Mouse (Mus musculus) hindbrain, embryonic 11.5 days (tissue): ENCODE measurements at regions not wholly inside any gene's neighbourhood (a gene's known extent, or its start where the extent isn't known, plus 50 kb on each side); places are given as distances from the start of the nearest gene placed in this dataset.
"Not testable (repeated sequence)": the region's sequence is repeated elsewhere in the genome, so short reads cannot be mapped to it uniquely, and the experiment has no call there.

Source experiments
- ATAC-seq: fragments of 200-750 bp; cut with Nextera tagmentation; 2 replicates; pipeline ENCODE4 v1.8.0; 2017; ENCODE audit warnings: mild to moderate bottlenecking, moderate TSS enrichment, moderate library complexity; ENCODE audit not compliant: low FRiP score
- DNase-seq: peaks from one replicate; pipeline ENCODE4 v3.0.0-alpha.2; 2015; ENCODE audit warnings: low spot score
- H3K27ac ChIP-seq: fragments of 300-500 bp; sonication (generic); 2 replicates; pipeline ENCODE4 v1.5.1; 2014; ENCODE audit warnings: mild to moderate bottlenecking, low read depth, low read length
- H3K27me3 ChIP-seq: fragments of 300-500 bp; sonication (generic); 2 replicates; pipeline ENCODE4 v1.6.1; 2014; ENCODE audit warnings: mild to moderate bottlenecking, low read length, moderate library complexity, mixed read lengths; ENCODE audit not compliant: control insufficient read depth, insufficient read depth
- H3K36me3 ChIP-seq: fragments of 300-500 bp; sonication (generic); 2 replicates; pipeline ENCODE4 v1.6.1; 2014; ENCODE audit warnings: mild to moderate bottlenecking, low read length, moderate library complexity, mixed read lengths; ENCODE audit not compliant: control insufficient read depth, insufficient read depth
- H3K4me1 ChIP-seq: fragments of 300-500 bp; sonication (generic); replicated peaks from 2 replicates; pipeline ENCODE4 v1.6.1; 2014; ENCODE audit warnings: low read length, mixed read lengths; ENCODE audit not compliant: control insufficient read depth, insufficient read depth
- H3K4me2 ChIP-seq: fragments of 300-500 bp; sonication (generic); replicated peaks from 2 replicates; pipeline ENCODE4 v1.6.1; 2014; ENCODE audit warnings: mild to moderate bottlenecking, low read depth, low read length
- H3K4me3 ChIP-seq: fragments of 300-500 bp; sonication (generic); 2 replicates; pipeline ENCODE4 v1.5.1; 2014; ENCODE audit warnings: low read depth, low read length
- H3K9ac ChIP-seq: fragments of 300-500 bp; sonication (generic); 2 replicates; pipeline ENCODE4 v1.6.1; 2014; ENCODE audit warnings: low read depth, low read length
- H3K9me3 ChIP-seq: fragments of 300-500 bp; sonication (generic); 2 replicates; pipeline ENCODE4 v1.6.1; 2016; ENCODE audit warnings: low read length; ENCODE audit not compliant: control insufficient read depth
- WGBS: fragments of 180-500 bp; shearing (Covaris S2); extraction: QIAGEN DNeasy Blood & Tissue Kit; methylation state at CpG from one replicate; pipeline ENCODE4 v1.1.7; 2014; 5-methylcytosine and 5-hydroxymethylcytosine counted together

- Histone ChIP-seq H3K9ac (no peak overlapping the region), H3K27me3 (no peaks in the 10 kb centered on the region), H3K4me3 (no peak overlapping the region), H3K4me2 (no peak overlapping the region), H3K27ac (no peak overlapping the region), H3K4me1 (no peaks in the 10 kb centered on the region), H3K36me3 (no peaks in the 10 kb centered on the region), H3K9me3 (no peaks in the 10 kb centered on the region)
- WGBS, result 19% methylated on average over 4 of the region's 4 CpGs
- no peak for ATAC-seq
- DNase-seq, result no peak
Measured at GRCm38 (mm10) chr6:84313797-84314196, 279.9 kb downstream of the Cyp26b1 start.

- WGBS, result 66% methylated on average over 9 of the region's 9 CpGs
- Histone ChIP-seq H3K27me3 (no peaks in the 10 kb centered on the region), H3K36me3 (no peaks in the 10 kb centered on the region), H3K9ac (no peak overlapping the region), H3K4me2 (no peak overlapping the region), H3K9me3 (no peaks in the 10 kb centered on the region), H3K4me1 (no peaks in the 10 kb centered on the region), H3K27ac (no peak overlapping the region), H3K4me3 (no peak overlapping the region)
- DNase-seq (no peak), ATAC-seq (no peak)
Measured at GRCm38 (mm10) chr6:84310635-84311241, 283.0 kb downstream of the Cyp26b1 start.

GRCm38 (mm10) chr6:84307556-84307955 lies 286.2 kb downstream of the Cyp26b1 start:
- no peak overlapping the region for H3K4me2 ChIP-seq
- H3K27ac ChIP-seq, result no peak overlapping the region
- ATAC-seq (no peak), DNase-seq (no peak)
- no peaks in the 10 kb centered on the region for H3K4me1 ChIP-seq
- H3K4me3 ChIP-seq, result no peak overlapping the region
- no peaks in the 10 kb centered on the region for H3K36me3 ChIP-seq
- no peaks in the 10 kb centered on the region for H3K9me3 ChIP-seq
- no peaks in the 10 kb centered on the region for H3K27me3 ChIP-seq
- H3K9ac ChIP-seq, result no peak overlapping the region
- WGBS, result 83% methylated on average over 3 of the region's 3 CpGs

GRCm38 (mm10) chr6:84306585-84306984 lies 287.1 kb downstream of the Cyp26b1 start:
- WGBS, result 83% methylated on average over 13 of the region's 13 CpGs
- DNase-seq, result no peak
- Histone ChIP-seq H3K9ac (no peak overlapping the region), H3K9me3 (no peaks in the 10 kb centered on the region), H3K27ac (no peak overlapping the region), H3K4me3 (no peak overlapping the region), H3K36me3 (no peaks in the 10 kb centered on the region), H3K4me1 (no peaks in the 10 kb centered on the region), H3K27me3 (no peaks in the 10 kb centered on the region), H3K4me2 (no peak overlapping the region)
- peak; percentile 43; the same call in 1 of the 2 replicates for ATAC-seq

- H3K27me3 ChIP-seq, result no peaks in the 10 kb centered on the region
- DNase-seq, result no peak
- H3K4me3 ChIP-seq, result no peak overlapping the region
- H3K9me3 ChIP-seq, result no peaks in the 10 kb centered on the region
- H3K36me3 ChIP-seq, result no peaks in the 10 kb centered on the region
- WGBS, result 90% methylated on average over 3 of the region's 3 CpGs
- no peaks in the 10 kb centered on the region for H3K4me1 ChIP-seq
- H3K4me2 ChIP-seq, result no peak overlapping the region
- no peak overlapping the region for H3K9ac ChIP-seq
- no peak for ATAC-seq
- no peak overlapping the region for H3K27ac ChIP-seq
Measured at GRCm38 (mm10) chr6:84305093-84305492, 288.6 kb downstream of the Cyp26b1 start.

GRCm38 (mm10) chr6:84302916-84303315 lies 290.8 kb downstream of the Cyp26b1 start:
- not testable (repeated sequence) for H3K4me1 ChIP-seq, H3K9me3 ChIP-seq, H3K36me3 ChIP-seq, DNase-seq, H3K4me2 ChIP-seq, H3K4me3 ChIP-seq, H3K27me3 ChIP-seq, H3K27ac ChIP-seq, ATAC-seq, H3K9ac ChIP-seq
- WGBS, result 86% methylated on average over 3 of the region's 3 CpGs

- no peaks in the 10 kb centered on the region for H3K36me3 ChIP-seq
- no peaks in the 10 kb centered on the region for H3K27me3 ChIP-seq
- WGBS, result 86% methylated on average over 2 of the region's 2 CpGs
- no peaks in the 10 kb centered on the region for H3K9me3 ChIP-seq
- no peak overlapping the region for H3K9ac ChIP-seq
- DNase-seq (no peak), ATAC-seq (no peak)
- H3K4me1 ChIP-seq, result no peaks in the 10 kb centered on the region
- no peak overlapping the region for H3K4me3 ChIP-seq
- no peak overlapping the region for H3K27ac ChIP-seq
- no peak overlapping the region for H3K4me2 ChIP-seq
Measured at GRCm38 (mm10) chr6:84299936-84300335, 291.5 kb downstream of the Dysf start.

- Histone ChIP-seq H3K36me3 (no peaks in the 10 kb centered on the region), H3K9me3 (no peaks in the 10 kb centered on the region), H3K4me1 (no peaks in the 10 kb centered on the region), H3K27ac (no peak overlapping the region), H3K4me3 (no peak overlapping the region), H3K27me3 (no peaks in the 10 kb centered on the region), H3K9ac (no peak overlapping the region), H3K4me2 (no peak overlapping the region)
- ATAC-seq, result no peak
- DNase-seq, result no peak
Measured at GRCm38 (mm10) chr6:84299146-84299545, 290.8 kb downstream of the Dysf start.

GRCm38 (mm10) chr6:84273907-84274306 lies 265.5 kb downstream of the Dysf start:
- not testable (repeated sequence) for H3K4me2 ChIP-seq, H3K27ac ChIP-seq, H3K9ac ChIP-seq, H3K4me3 ChIP-seq, H3K27me3 ChIP-seq, H3K4me1 ChIP-seq, H3K36me3 ChIP-seq, ATAC-seq, H3K9me3 ChIP-seq
- DNase-seq, result peak; percentile 29
